Mouse (Mus musculus) spleen, postnatal 10 days (tissue): ENCODE measurements around the gene Cep135.

Experiments
- DNase-seq, 2 experiments: peaks; one replicate each; pipeline ENCODE4 v3.0.0; 2021 to 2022; ENCODE audit warnings: low spot score in 2 of 2

Gene Cep135

GRCm38 (mm10) chr5:76588551-76589283 is at the start of gene Cep135:
Gene Cep135 (plus strand): TSS chr5:76588698.
- peak; percentile 92 to 95 for DNase-seq

GRCm38 (mm10) chr5:76540181-76540580 is 48.3 kb upstream of the Cep135 start:
- no peak for DNase-seq

GRCm38 (mm10) chr5:76540842-76541241 is 47.7 kb upstream of the Cep135 start:
- DNase-seq: no peak

DNA sequence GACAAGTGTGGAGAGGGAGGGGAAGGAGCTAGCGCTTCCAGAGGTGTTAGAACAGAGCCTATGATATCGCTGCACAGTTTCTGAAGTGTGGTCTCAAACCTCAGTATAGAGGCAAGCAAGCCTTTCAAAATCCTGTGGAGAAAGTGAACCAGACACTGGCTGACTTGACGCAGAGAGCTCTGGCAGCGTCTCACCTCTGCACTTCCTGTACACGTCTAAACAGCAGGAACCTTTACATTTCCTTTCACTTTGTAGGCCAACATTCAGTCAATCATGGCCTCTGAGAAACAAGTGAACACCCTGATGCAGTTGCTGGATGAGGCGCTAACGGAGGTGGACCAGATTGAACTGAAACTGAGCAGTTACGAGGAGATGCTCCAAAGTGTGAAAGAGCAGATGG is 45.3 kb upstream of the Cep135 start:
- DNase-seq: no peak

GRCm38 (mm10) chr5:76550426-76550825 is 38.1 kb upstream of the Cep135 start:
- DNase-seq: no peak

- DNase-seq: peak; percentile 50 to 84
Measured at GRCm38 (mm10) chr5:76565321-76565720, 23.2 kb upstream of the Cep135 start.

GRCm38 (mm10) chr5:76574251-76574650 is 14.2 kb upstream of the Cep135 start:
- no peak for DNase-seq

DNA sequence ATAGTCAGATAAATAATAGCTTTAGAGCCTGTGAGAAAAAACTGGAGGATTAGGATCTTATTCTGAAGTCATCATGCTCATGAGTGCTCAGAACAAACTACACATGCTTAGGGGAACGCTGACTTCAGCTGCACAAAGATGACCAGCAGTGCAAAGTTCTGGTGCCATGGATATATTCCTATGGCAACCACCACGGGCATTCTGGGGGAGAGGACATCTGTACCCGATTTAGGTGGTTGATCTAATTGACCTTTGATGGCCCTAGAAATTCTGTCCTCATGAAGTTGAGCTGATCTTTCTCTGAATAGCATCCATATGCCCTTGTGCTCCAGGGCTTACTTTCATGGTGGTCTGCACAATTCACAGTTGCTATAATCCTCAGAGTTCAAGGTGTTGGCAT is 11.5 kb upstream of the Cep135 start:
- DNase-seq: no peak

- DNase-seq: no peak
Measured at GRCm38 (mm10) chr5:76585378-76585777, 3.1 kb upstream of the Cep135 start.

DNA sequence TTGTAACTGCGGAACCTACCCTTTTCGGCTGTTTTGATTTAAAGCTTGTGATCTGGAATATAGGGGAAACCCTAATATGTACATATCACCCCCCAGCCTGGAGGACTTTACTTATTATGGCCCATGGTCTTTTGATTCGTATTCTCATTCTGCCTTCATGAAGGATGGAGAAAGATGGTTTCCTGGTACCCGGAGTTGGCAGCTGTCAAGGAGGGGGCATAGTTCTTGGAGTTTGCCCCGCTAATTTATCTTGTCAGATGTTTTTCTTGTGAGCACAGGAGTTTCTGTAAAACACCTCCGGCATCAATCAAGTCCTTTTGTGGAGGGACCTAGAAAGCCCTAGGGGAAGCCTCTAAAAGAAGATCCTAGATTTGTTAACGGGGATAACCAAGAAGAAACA is 813 bp downstream of the Cep135 start:
- no peak for DNase-seq

- DNase-seq: no peak
Measured at GRCm38 (mm10) chr5:76590009-76590408, 1.5 kb downstream of the Cep135 start.

DNA sequence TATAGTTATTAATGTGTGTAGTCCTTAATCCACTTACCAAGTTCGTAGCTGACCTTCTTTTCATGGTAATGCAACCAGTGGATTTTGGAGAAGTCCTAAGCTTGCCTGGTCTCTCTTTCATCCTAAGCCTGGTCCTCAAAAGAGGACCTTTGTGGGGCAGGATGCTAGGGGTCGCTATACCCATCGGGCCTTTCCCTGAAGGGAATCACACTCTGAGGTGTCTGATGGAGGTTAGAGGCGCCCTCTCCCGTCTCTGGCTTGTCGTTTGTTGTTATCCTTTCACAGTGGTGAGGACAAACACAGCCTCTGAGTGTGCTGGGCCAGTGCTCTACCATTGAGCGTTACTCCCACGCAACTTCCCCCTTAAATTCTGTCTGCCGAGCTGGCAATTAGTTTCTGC is 3.4 kb downstream of the Cep135 start:
- DNase-seq: no peak

- no peak for DNase-seq
Measured at GRCm38 (mm10) chr5:76609702-76610370, 21.3 kb downstream of the Cep135 start.

DNA sequence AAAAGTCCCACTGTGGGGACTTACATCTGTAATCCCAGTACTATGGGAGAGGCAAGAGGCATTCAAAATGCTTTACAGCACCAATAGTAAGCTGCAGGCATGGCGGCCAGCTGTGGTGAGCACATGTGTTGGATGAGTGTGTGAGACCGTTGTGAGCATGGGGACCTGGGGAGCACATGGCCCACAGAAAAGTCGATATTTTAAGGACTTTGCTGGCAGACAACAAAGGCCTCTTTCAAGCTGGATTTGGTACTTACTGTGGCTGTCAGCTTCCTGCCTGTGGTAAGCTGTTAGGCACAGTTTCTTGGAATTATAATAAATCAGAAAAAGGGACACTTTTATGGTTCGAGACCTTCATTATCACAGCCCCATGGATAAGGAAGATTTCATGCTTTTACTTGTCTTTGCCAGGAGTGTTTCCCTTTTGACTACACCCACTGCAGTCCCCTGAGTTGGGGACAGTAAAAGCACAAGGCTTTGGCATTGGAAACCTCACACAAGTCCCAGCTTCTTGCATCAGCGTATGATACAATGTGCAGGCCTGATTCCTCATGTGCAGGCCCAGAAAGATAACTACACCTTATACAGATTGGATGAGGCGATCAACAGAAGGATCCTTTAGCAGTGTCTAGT is 24.5 kb downstream of the Cep135 start:
- DNase-seq: no peak

DNA sequence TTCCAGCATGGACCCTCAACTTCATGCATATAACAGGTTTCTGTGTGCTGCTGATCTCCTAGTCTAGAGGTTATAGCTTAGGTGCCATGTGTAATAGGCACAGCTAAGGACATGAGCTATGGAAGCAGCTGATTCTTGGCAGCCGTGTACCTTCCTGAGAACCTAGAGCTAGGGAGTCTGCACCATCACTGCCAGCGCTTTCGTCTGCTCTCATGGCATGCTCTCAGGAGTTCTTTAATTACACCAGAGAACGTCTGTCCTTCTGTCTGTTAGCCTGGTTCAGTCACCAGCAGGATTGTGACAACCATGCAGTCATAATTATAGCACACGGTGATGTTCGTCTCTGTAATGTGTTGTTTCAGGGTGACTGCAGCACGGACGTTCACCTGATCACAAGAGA is 26.8 kb downstream of the Cep135 start:
- DNase-seq: no peak

GRCm38 (mm10) chr5:76616196-76616747 is 27.8 kb downstream of the Cep135 start:
- no peak for DNase-seq

GRCm38 (mm10) chr5:76618750-76619149 is 30.3 kb downstream of the Cep135 start:
- DNase-seq: no peak

DNA sequence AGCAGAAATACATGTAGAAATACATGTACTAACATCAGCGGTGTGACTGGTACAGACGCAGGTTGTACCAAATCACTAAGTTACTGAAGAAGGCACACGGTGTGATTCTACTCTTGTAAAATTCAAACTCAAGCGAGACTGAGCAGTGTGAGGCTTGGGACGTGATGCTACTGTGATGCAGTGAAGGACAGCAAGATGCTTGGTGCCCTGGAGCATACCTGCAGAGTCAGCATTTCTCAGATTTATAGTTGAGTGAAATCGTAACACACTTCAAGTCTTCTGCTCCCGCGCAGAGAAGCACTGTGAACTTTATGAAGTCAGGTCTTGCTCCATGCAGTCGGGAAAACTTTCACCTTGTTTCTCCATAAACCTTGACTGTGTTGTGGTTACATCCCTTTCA is 35.3 kb downstream of the Cep135 start:
- no peak for DNase-seq

DNA sequence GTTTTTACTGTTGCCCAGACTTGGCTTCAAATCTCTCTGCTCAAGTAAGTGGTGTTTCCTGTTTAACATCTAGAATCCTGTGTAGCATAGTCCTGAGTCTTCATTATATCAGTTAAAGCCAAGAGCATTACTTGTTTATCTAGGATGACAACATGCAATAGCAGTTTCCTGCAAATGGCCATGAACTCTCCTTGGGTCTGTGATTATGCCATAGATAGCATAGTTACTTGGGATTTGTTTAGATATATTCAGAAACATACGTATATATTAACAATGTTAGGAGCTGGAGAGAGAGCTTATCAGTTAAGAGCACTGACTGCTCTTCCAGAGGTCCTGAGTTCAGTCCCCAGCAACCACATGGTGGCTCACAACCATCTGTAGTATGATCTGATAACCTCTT is 39.3 kb downstream of the Cep135 start:
- DNase-seq: no peak

- no peak for DNase-seq
Measured at GRCm38 (mm10) chr5:76634012-76634411, 45.5 kb downstream of the Cep135 start.

DNA sequence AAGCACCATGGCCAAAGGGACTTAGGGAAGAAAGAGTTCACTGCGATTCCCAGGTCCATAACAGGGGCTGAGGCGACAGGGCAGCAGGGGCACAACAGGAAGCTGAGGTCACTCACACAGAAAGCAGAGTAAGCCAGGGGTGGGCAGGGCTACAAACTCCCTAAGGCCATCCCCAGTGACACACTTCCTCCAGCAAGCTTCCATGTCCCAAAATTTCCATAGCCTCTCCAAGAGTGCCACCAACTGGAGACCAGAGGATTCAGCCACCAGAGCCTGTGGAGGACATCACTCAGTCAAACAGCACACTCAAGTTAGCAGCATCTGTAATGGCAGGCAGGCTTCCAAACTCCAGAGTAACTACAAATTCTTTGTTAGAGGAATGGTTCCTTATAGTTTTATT is 47.1 kb downstream of the Cep135 start:
- no peak for DNase-seq

GRCm38 (mm10) chr5:76642076-76642475 is 53.6 kb downstream of the Cep135 start:
- DNase-seq: no peak

DNA sequence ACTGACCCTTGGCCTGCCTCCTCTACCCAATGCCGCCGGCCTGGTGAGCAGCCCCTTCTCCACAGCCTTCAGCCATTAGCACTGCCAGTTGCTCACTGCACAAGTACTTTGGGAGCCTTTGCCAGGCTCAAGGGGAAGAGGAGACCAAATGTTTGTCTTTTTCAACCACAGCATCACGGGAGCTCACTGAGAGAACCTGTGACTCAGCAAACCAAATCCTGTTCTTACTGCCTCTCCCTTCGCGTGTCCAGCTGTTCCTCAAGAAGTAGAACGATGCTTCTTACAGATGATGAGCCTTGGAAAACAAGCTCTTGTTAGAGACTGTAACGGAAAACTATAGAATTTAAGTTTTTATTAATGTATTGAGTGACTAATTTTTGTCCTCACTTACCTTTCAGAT is 55.7 kb downstream of the Cep135 start:
- DNase-seq: no peak
